Mouse (Mus musculus) stomach, embryonic 15.5 days (tissue): Measurements from ENCODE around the gene Cpn1. TPM values are rescaled to one million over a fixed set of nuclear protein-coding genes. Genes with fewer than 3 reads are reported as not detected.

Experiments used
- ATAC-seq: fragments of 200-750 bp; cut with Nextera tagmentation; 2 replicates; pipeline ENCODE4 v1.8.0; 2017; ENCODE audit warnings: low read depth, moderate number of reproducible peaks, moderate TSS enrichment; ENCODE audit not compliant: insufficient read depth, low FRiP score
- H3K27ac ChIP-seq: fragments of 300-500 bp; sonication (generic); 2 replicates; pipeline ENCODE4 v1.5.1; 2015; ENCODE audit warnings: mild to moderate bottlenecking, inconsistent platforms
- H3K27me3 ChIP-seq: fragments of 300-500 bp; sonication (generic); replicated peaks from 2 replicates; pipeline ENCODE4 v1.6.1; 2015; ENCODE audit warnings: inconsistent platforms
- H3K36me3 ChIP-seq: fragments of 300-500 bp; sonication (generic); 2 replicates; pipeline ENCODE4 v1.6.1; 2015; ENCODE audit warnings: inconsistent platforms
- H3K4me1 ChIP-seq: fragments of 300-500 bp; sonication (generic); 2 replicates; pipeline ENCODE4 v1.6.1; 2015; ENCODE audit warnings: inconsistent platforms
- H3K4me2 ChIP-seq: fragments of 300-500 bp; sonication (generic); 2 replicates; pipeline ENCODE4 v1.6.1; 2015; ENCODE audit warnings: mild to moderate bottlenecking, inconsistent platforms
- H3K4me3 ChIP-seq: fragments of 300-500 bp; sonication (generic); replicated peaks from 2 replicates; pipeline ENCODE4 v1.5.1; 2015; ENCODE audit warnings: inconsistent platforms
- H3K9ac ChIP-seq: fragments of 300-500 bp; sonication (generic); 2 replicates; pipeline ENCODE4 v1.6.1; 2015; ENCODE audit warnings: inconsistent platforms
- H3K9me3 ChIP-seq: fragments of 300-500 bp; sonication (generic); 2 replicates; pipeline ENCODE4 v1.6.1; 2016; ENCODE audit warnings: inconsistent platforms
- WGBS: fragments of 180-500 bp; shearing (Covaris S2); methylation state at CpG from one replicate; pipeline ENCODE4 v1.1.7; 2015; 5-methylcytosine and 5-hydroxymethylcytosine counted together
- polyA plus RNA-seq: library from polyadenylated mRNA; unstranded; fragments of >200 nt; fragmentation: Nextera tagmentation; extraction: Ambion mirVana; gene quantifications from 2 replicates; pipeline ENCODE4 v1.2.1, GENCODE M21; 2015

Gene Cpn1
- polyA plus RNA-seq, result 52.6 and 56.8 TPM in 2 replicates

DNA sequence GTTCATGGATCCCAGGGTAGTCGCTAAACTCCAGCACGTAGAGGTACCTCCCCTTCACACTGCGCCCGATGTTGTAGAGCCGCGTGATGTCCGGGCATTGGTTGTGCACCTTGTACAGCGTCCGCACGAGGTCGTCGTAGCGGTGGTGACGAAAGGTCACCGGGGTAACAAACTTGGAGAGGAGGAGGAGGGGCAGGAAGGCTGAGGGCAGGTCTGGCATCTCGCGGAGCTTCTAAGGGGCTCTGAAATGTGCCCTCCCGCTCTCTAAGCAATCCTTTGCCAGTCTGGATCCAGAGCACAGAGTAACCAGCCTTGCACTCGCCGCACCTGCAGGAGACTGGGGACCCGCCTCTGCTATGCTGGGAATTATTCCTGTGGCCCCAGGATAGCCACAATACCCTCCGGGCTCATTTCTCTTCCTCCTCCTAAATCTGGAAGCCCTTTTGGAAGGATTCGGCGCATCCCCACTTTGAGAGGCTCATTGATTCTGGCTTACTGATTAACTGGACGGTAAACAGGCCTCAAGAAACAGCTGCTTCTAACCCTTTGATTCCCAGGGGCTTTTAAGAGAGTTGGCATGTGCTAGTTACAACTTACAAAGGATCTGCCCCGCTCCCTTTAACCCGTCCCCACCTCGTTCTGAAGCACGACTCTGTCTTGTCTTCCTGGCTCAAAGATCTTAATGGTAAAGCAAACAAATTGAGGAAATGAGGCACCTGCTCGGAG lies at the start of gene Cpn1:
Gene Cpn1 (minus strand): TSS at position 488 of the 726 bp plus-strand sequence.
- Histone ChIP-seq H3K4me1 (no peaks in the 10 kb centered on the region), H3K4me2 (peak within 1 kb of the TSS; percentile 44), H3K36me3 (no peaks in the 10 kb centered on the region), H3K27ac (peak within 1 kb of the TSS; percentile 55; the same call in 1 of the 2 replicates), H3K4me3 (peak within 1 kb of the TSS; percentile 33), H3K9ac (no peak within 1 kb of the TSS), H3K9me3 (no peaks in the 10 kb centered on the region), H3K27me3 (no peaks in the 10 kb centered on the region)
- peak; percentile 77 for ATAC-seq
- WGBS, result 22% methylated on average over 30 of the region's 30 CpGs

GRCm38 (mm10) chr19:44033396-44033795 lies 47.0 kb upstream of the Cpn1 start:
- WGBS, result 88% methylated on average over 5 of the region's 5 CpGs
- no peak for ATAC-seq
- H3K36me3 ChIP-seq, result peaks cover 7% of the 10 kb centered on the region
- H3K4me2 ChIP-seq, result no peak overlapping the region
- no peak overlapping the region for H3K27ac ChIP-seq
- no peaks in the 10 kb centered on the region for H3K9me3 ChIP-seq
- no peaks in the 10 kb centered on the region for H3K4me1 ChIP-seq
- H3K9ac ChIP-seq, result no peak overlapping the region
- H3K27me3 ChIP-seq, result no peaks in the 10 kb centered on the region
- H3K4me3 ChIP-seq, result no peak overlapping the region

DNA sequence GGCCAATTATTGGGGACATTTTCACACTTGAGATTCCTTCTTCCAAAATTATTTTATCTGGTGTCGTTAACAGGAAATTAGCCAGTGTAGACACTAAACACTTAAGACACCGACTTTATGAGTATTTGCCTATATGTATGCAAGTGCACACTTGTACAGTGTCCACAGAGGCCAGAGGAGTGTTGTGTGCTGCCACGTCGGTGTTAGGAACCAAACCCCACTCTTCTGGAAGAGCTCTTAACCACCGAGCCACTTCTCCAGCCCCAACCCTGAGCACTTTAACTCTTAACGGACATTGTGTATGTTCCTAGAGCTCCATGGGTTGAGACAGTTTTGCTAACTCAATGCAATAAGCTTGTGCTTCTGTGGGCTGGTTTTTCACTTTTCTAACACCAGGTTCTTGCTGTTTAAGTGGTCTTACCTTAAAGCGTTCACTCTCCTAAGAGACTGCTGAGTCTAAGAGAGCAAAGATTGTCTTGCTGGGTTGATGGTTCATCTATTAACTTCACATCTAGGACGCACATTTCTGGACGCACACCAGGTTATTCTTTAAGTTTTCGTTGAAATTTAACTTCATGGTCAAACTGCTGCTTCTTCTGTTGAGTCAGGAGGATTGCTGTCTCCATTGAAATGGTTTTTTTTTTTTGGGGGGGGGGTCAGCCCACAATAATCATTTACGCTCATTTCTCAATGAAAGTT lies 45.8 kb upstream of the Cpn1 start:
- ATAC-seq, result no peak
- WGBS, result 85% methylated on average over 11 of the region's 11 CpGs

GRCm38 (mm10) chr19:44030024-44030423 lies 43.7 kb upstream of the Cpn1 start:
- Histone ChIP-seq H3K4me1 (no peaks in the 10 kb centered on the region), H3K4me3 (no peak overlapping the region), H3K4me2 (no peak overlapping the region), H3K9me3 (no peaks in the 10 kb centered on the region), H3K27me3 (no peaks in the 10 kb centered on the region), H3K9ac (no peak overlapping the region), H3K27ac (no peak overlapping the region), H3K36me3 (no peaks in the 10 kb centered on the region)
- WGBS, result 78% methylated on average over 5 of the region's 5 CpGs
- ATAC-seq, result peak; percentile 60

More for the DNA sequence above, 45.8 kb upstream of the Cpn1 start:
- Histone ChIP-seq H3K4me3 (no peak overlapping the region), H3K36me3 (peaks cover 5% of the 10 kb centered on the region; the same call in 1 of the 2 replicates), H3K4me2 (no peak overlapping the region), H3K27ac (no peak overlapping the region), H3K4me1 (no peaks in the 10 kb centered on the region), H3K9ac (no peak overlapping the region), H3K9me3 (no peaks in the 10 kb centered on the region), H3K27me3 (no peaks in the 10 kb centered on the region)

- Histone ChIP-seq H3K9ac (no peak within 1 kb of the TSS), H3K4me2 (no peak within 1 kb of the TSS), H3K4me1 (no peaks in the 10 kb centered on the region), H3K9me3 (no peaks in the 10 kb centered on the region), H3K36me3 (no peaks in the 10 kb centered on the region), H3K27ac (no peak within 1 kb of the TSS), H3K27me3 (no peaks in the 10 kb centered on the region), H3K4me3 (no peak within 1 kb of the TSS)
- no peak for ATAC-seq
- 71% methylated on average over 8 of the region's 8 CpGs for WGBS
These were observed 42.6 kb upstream of the Cpn1 start, which contains the start of gene Cyp2c23 for GRCm38 (mm10) chr19:44028972-44029371. Cyp2c23 (minus strand) TSS chr19:44029208.

- H3K9me3 ChIP-seq, result no peaks in the 10 kb centered on the region
- H3K4me3 ChIP-seq, result no peak overlapping the region
- 62% methylated on average over 8 of the region's 8 CpGs for WGBS
- ATAC-seq, result no peak
- no peak overlapping the region for H3K9ac ChIP-seq
- H3K27ac ChIP-seq, result no peak overlapping the region
- H3K4me1 ChIP-seq, result no peaks in the 10 kb centered on the region
- no peak overlapping the region for H3K4me2 ChIP-seq
- no peaks in the 10 kb centered on the region for H3K36me3 ChIP-seq
- no peaks in the 10 kb centered on the region for H3K27me3 ChIP-seq
These were observed 40.7 kb upstream of the Cpn1 start for GRCm38 (mm10) chr19:44026956-44027530.

GRCm38 (mm10) chr19:44024921-44025585 lies 38.7 kb upstream of the Cpn1 start:
- H3K4me2 ChIP-seq, result no peak overlapping the region
- H3K4me1 ChIP-seq, result no peaks in the 10 kb centered on the region
- H3K27me3 ChIP-seq, result no peaks in the 10 kb centered on the region
- no peak overlapping the region for H3K9ac ChIP-seq
- ATAC-seq, result no peak
- no peaks in the 10 kb centered on the region for H3K9me3 ChIP-seq
- no peak overlapping the region for H3K27ac ChIP-seq
- WGBS, result 81% methylated on average over 13 of the region's 13 CpGs
- no peak overlapping the region for H3K4me3 ChIP-seq
- H3K36me3 ChIP-seq, result no peaks in the 10 kb centered on the region

DNA sequence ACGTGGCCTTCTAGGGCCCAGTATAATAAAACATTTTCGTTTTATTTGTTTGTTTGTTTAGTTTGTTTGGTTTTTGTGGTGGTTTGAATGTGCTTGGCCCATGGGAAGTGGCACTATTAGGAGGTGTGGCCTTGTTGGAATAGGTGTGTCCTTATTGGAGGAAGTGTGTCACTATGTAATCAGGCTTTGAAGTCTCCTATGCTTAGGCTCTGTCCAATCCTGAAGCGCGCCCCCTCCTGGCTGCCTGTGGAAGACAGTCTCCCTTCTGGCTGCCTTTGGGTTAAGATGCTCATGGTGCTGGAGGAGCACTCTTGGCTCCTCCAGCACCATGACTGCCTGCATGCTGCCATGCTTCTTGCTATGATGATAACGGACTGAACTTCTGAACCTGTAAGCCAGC lies 36.7 kb upstream of the Cpn1 start:
- Histone ChIP-seq H3K9ac (no peak overlapping the region), H3K27me3 (no peaks in the 10 kb centered on the region), H3K4me2 (no peak overlapping the region), H3K36me3 (no peaks in the 10 kb centered on the region), H3K9me3 (no peaks in the 10 kb centered on the region), H3K4me1 (no peaks in the 10 kb centered on the region), H3K27ac (no peak overlapping the region), H3K4me3 (no peak overlapping the region)
- ATAC-seq, result no peak
- 67% methylated on average over 5 of the region's 5 CpGs for WGBS

- no peak; the same call in 1 of the 2 replicates for ATAC-seq
- Histone ChIP-seq H3K4me3 (no peak overlapping the region), H3K4me2 (no peak overlapping the region), H3K9me3 (no peaks in the 10 kb centered on the region), H3K4me1 (no peaks in the 10 kb centered on the region), H3K36me3 (no peaks in the 10 kb centered on the region), H3K9ac (no peak overlapping the region), H3K27ac (no peak overlapping the region), H3K27me3 (no peaks in the 10 kb centered on the region)
- WGBS, result 75% methylated on average over 4 of the region's 4 CpGs
These were observed 35.1 kb upstream of the Cpn1 start for GRCm38 (mm10) chr19:44021502-44021901.

DNA sequence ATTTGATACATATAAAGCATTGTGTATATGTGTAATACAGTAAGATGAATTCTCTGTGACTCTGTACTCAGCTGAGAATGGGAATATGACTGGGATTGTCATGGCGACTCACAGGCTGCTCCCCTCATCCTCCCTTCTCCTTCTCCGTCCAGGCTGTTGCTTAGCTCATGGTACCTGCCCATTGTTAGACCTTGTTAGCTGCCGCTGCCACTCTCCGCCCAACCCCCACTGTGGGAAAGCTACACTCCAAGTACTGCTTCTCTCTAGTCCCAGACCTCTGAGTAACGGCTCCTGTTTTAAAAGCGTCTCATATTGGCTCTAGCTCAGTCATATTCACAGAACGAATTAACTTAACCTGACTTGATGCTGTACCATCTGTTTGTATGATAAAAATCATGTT lies 33.4 kb upstream of the Cpn1 start:
- H3K4me1 ChIP-seq, result no peaks in the 10 kb centered on the region
- H3K4me2 ChIP-seq, result no peak overlapping the region
- 49% methylated on average over 7 of the region's 7 CpGs for WGBS
- ATAC-seq, result no peak
- no peak overlapping the region for H3K9ac ChIP-seq
- no peaks in the 10 kb centered on the region for H3K9me3 ChIP-seq
- H3K4me3 ChIP-seq, result no peak overlapping the region
- no peaks in the 10 kb centered on the region for H3K27me3 ChIP-seq
- no peak overlapping the region for H3K27ac ChIP-seq
- H3K36me3 ChIP-seq, result no peaks in the 10 kb centered on the region

- Histone ChIP-seq H3K4me1 (no peaks in the 10 kb centered on the region), H3K9ac (no peak overlapping the region), H3K9me3 (no peaks in the 10 kb centered on the region), H3K4me3 (no peak overlapping the region), H3K27me3 (no peaks in the 10 kb centered on the region), H3K27ac (peak overlapping the region; percentile 8; the same call in 1 of the 2 replicates), H3K4me2 (no peak overlapping the region), H3K36me3 (no peaks in the 10 kb centered on the region)
- ATAC-seq, result peak; percentile 92
- WGBS, result 51% methylated on average over 6 of the region's 6 CpGs
These were observed 27.5 kb upstream of the Cpn1 start for GRCm38 (mm10) chr19:44013862-44014261.
